Mouse (Mus musculus): ENCODE results near the gene Zfp52.

The Zfp52 gene

GRCm38 (mm10) chr17:21566220-21566619, 30.9 kb downstream of the Zfp52 start:
- DNase-seq = peak; percentile 83

- peak; percentile 93 for DNase-seq
These were observed 31.5 kb downstream of the Zfp52 start, which contains the start of gene Zfp948 for GRCm38 (mm10) chr17:21566728-21567349. Gene Zfp948 (plus strand): TSS chr17:21567008.

GRCm38 (mm10) chr17:21567696-21568095, 32.4 kb downstream of the Zfp52 start:
- DNase-seq = peak; percentile 45

GRCm38 (mm10) chr17:21579080-21579479, 43.7 kb downstream of the Zfp52 start:
- DNase-seq = no peak

- DNase-seq = peak; percentile 86
These were observed 44.3 kb downstream of the Zfp52 start for GRCm38 (mm10) chr17:21579493-21580175.

- no peak for DNase-seq
These were observed 50.2 kb downstream of the Zfp52 start for GRCm38 (mm10) chr17:21585521-21585920.
